Mouse (Mus musculus): ENCODE results near the gene Ccdc191.

The Ccdc191 gene

GRCm38 (mm10) chr16:43980110-43980609, 90.6 kb downstream of the Ccdc191 start:
- in situ Hi-C loops (cut with MboI, MseI): no loop called here

GRCm38 (mm10) chr16:43986299-43986698, 96.7 kb downstream of the Ccdc191 start:
- in situ Hi-C loops (cut with MboI, MseI): no loop called here

- in situ Hi-C loops (cut with MboI, MseI): no loop called here
These were observed 105.0 kb downstream of the Ccdc191 start for GRCm38 (mm10) chr16:43994623-43995022.

- in situ Hi-C loops (cut with MboI, MseI): no loop called here
These were observed 109.5 kb downstream of the Ccdc191 start for GRCm38 (mm10) chr16:43999111-43999510.

GRCm38 (mm10) chr16:43999541-43999940, 109.9 kb downstream of the Ccdc191 start:
- in situ Hi-C loops (cut with MboI, MseI): no loop called here

GRCm38 (mm10) chr16:44002086-44002485, 112.5 kb downstream of the Ccdc191 start:
- in situ Hi-C loops (cut with MboI, MseI): no loop called here

GRCm38 (mm10) chr16:44011010-44011409, 121.4 kb downstream of the Ccdc191 start:
- in situ Hi-C loops (cut with MboI, MseI): no loop called here
